Mouse (Mus musculus) neural tube, embryonic 13.5 days (tissue): ENCODE measurements around the gene Rps2. TPM values are rescaled to one million over a fixed set of nuclear protein-coding genes. Genes with fewer than 3 reads are reported as not detected.
A peak's percentile ranks its signal among the peaks of the same experiment; 100 is the strongest.

Source experiments
- ATAC-seq: fragments of 200-750 bp; cut with Nextera tagmentation; 2 replicates; pipeline ENCODE4 v1.8.0; 2017; ENCODE audit warnings: low read depth, mild to moderate bottlenecking, moderate TSS enrichment, moderate library complexity
- H3K27ac ChIP-seq: fragments of 300-500 bp; sonication (generic); replicated peaks from 2 replicates; pipeline ENCODE4 v1.5.1; 2015; ENCODE audit warnings: moderate library complexity, mild to moderate bottlenecking, inconsistent platforms
- H3K27me3 ChIP-seq: fragments of 300-500 bp; sonication (generic); 2 replicates; pipeline ENCODE4 v1.6.1; 2015; ENCODE audit warnings: mild to moderate bottlenecking, inconsistent platforms
- H3K36me3 ChIP-seq: fragments of 300-500 bp; sonication (generic); 2 replicates; pipeline ENCODE4 v1.6.1; 2015; ENCODE audit warnings: mild to moderate bottlenecking, inconsistent platforms
- H3K4me1 ChIP-seq: fragments of 300-500 bp; sonication (generic); replicated peaks from 2 replicates; pipeline ENCODE4 v1.6.1; 2015; ENCODE audit warnings: inconsistent platforms
- H3K4me2 ChIP-seq: fragments of 300-500 bp; sonication (generic); 2 replicates; pipeline ENCODE4 v1.6.1; 2015; ENCODE audit warnings: inconsistent platforms, mild to moderate bottlenecking, moderate library complexity
- H3K4me3 ChIP-seq: fragments of 300-500 bp; sonication (generic); 2 replicates; pipeline ENCODE4 v1.5.1; 2015; ENCODE audit warnings: mild to moderate bottlenecking, inconsistent platforms
- H3K9ac ChIP-seq: fragments of 300-500 bp; sonication (generic); 2 replicates; pipeline ENCODE4 v1.6.1; 2015; ENCODE audit warnings: moderate library complexity, mild to moderate bottlenecking, inconsistent platforms
- H3K9me3 ChIP-seq: fragments of 300-500 bp; sonication (generic); 2 replicates; pipeline ENCODE4 v1.6.1; 2016; ENCODE audit warnings: inconsistent platforms
- WGBS: fragments of 180-500 bp; shearing (Covaris S2); methylation state at CpG from one replicate; pipeline ENCODE4 v1.1.7; 2015; 5-methylcytosine and 5-hydroxymethylcytosine counted together
- polyA plus RNA-seq: library from polyadenylated mRNA; unstranded; fragments of >200 nt; fragmentation: Nextera tagmentation; extraction: Ambion mirVana; gene quantifications from 2 replicates; pipeline ENCODE4 v1.2.1, GENCODE M21; 2015

Rps2 gene
- polyA plus RNA-seq, 1 experiment from 2014 or later = 773 TPM

DNA sequence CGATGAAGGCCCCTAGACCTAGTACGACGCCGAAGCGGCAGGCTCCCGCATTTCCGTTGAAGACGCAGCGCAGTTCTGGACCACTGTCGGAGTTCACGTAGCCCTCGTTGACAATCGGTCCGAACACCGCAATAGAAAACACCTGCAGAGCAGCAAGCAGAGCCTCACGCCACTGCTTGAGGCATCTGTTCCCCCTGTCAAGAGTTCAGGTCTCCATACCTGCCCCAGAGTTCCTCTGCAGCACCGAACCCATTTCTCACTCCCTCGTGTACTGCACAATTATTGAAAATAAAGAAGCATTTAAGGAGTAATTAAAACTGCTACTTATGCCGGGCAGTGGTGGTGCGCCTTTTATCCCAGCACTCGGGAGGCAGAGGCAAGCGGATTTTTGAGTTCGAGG, 30.3 kb upstream of the Rps2 start:
- Histone ChIP-seq H3K4me3 (peak overlapping the region; percentile 60), H3K4me2 (peak overlapping the region; percentile 64), H3K27ac (no peak overlapping the region), H3K36me3 (peaks cover 8% of the 10 kb centered on the region), H3K9me3 (no peaks in the 10 kb centered on the region), H3K9ac (peak overlapping the region; percentile 59), H3K27me3 (peaks cover 43% of the 10 kb centered on the region), H3K4me1 (peaks cover 39% of the 10 kb centered on the region)
- 19% methylated on average over 23 of the region's 23 CpGs for WGBS
- ATAC-seq = no peak

- ATAC-seq = peak; percentile 74
- Histone ChIP-seq H3K4me3 (peak within 1 kb of the TSS; percentile 60), H3K36me3 (peaks cover 16% of the 10 kb centered on the region)
Observed at GRCm38 (mm10) chr17:24689251-24690081, 28.4 kb upstream of the Rps2 start, which contains the start of gene Syngr3. Gene Syngr3 (minus strand): TSS chr17:24689955.

DNA sequence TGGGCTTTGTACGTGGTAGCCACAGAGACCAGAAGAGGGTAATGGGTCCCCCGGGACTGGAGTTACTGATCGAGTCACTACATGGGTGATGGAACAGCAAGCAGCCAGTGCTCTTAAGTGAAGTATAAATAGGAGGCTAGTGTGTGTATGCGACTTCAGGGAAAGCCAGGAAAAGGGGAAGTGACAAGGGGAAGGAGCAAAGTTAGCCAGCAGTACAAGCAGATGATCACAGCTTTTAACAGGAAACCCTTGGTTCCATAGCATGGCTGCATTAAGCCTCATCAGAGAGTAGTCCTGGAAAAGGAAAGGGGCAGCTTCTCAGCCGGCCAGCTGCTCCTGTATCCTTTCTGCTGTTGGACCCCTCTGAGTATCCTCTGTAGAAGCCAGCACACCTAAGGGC, 25.5 kb upstream of the Rps2 start:
- peaks cover 16% of the 10 kb centered on the region for H3K36me3 ChIP-seq
- H3K9me3 ChIP-seq = no peaks in the 10 kb centered on the region
- H3K4me1 ChIP-seq = peaks cover 55% of the 10 kb centered on the region
- 74% methylated on average over 5 of the region's 5 CpGs for WGBS
- peaks cover 39% of the 10 kb centered on the region for H3K27me3 ChIP-seq
- no peak overlapping the region for H3K4me3 ChIP-seq
- no peak overlapping the region for H3K27ac ChIP-seq
- ATAC-seq = no peak
- no peak overlapping the region for H3K4me2 ChIP-seq
- no peak overlapping the region for H3K9ac ChIP-seq

More at GRCm38 (mm10) chr17:24689251-24690081, 28.4 kb upstream of the Rps2 start, which contains the start of gene Syngr3:
- no peaks in the 10 kb centered on the region for H3K9me3 ChIP-seq
- peak within 1 kb of the TSS; percentile 90 for H3K27ac ChIP-seq
- under 1% methylated on average over 51 of the region's 55 CpGs for WGBS
- peaks cover 43% of the 10 kb centered on the region for H3K27me3 ChIP-seq
- H3K4me2 ChIP-seq = peak within 1 kb of the TSS; percentile 64
- H3K4me1 ChIP-seq = peaks cover 44% of the 10 kb centered on the region
- peak within 1 kb of the TSS; percentile 88 for H3K9ac ChIP-seq

- Histone ChIP-seq H3K4me3 (peak overlapping the region; percentile 77), H3K27me3 (peaks cover 16% of the 10 kb centered on the region), H3K4me2 (peak overlapping the region; percentile 79), H3K36me3 (peaks cover 28% of the 10 kb centered on the region), H3K9me3 (no peaks in the 10 kb centered on the region), H3K4me1 (peaks cover 42% of the 10 kb centered on the region), H3K27ac (peak overlapping the region; percentile 90), H3K9ac (peak overlapping the region; percentile 86)
- ATAC-seq = peak; percentile 41
- 6% methylated on average over 45 of the region's 51 CpGs for WGBS
Observed at GRCm38 (mm10) chr17:24695326-24696010, 22.4 kb upstream of the Rps2 start.

GRCm38 (mm10) chr17:24696011-24696697, 21.8 kb upstream of the Rps2 start, which contains the start of the genes Gfer and Noxo1:
Gene Gfer (minus strand): TSS chr17:24696156.
Gene Noxo1 (plus strand): TSS chr17:24696234.
- Histone ChIP-seq H3K4me1 (peaks cover 36% of the 10 kb centered on the region), H3K27me3 (peaks cover 9% of the 10 kb centered on the region), H3K36me3 (peaks cover 35% of the 10 kb centered on the region), H3K27ac (peak within 1 kb of the TSS; percentile 90), H3K4me2 (peak within 1 kb of the TSS; percentile 79), H3K4me3 (peak within 1 kb of the TSS; percentile 77), H3K9ac (peak within 1 kb of the TSS; percentile 86), H3K9me3 (no peaks in the 10 kb centered on the region)
- ATAC-seq = peak; percentile 95
- WGBS = under 1% methylated on average over 61 of the region's 76 CpGs

- Histone ChIP-seq H3K27me3 (no peaks in the 10 kb centered on the region), H3K4me3 (no peak overlapping the region), H3K4me1 (peaks cover 36% of the 10 kb centered on the region), H3K4me2 (no peak overlapping the region), H3K36me3 (peaks cover 42% of the 10 kb centered on the region), H3K9me3 (no peaks in the 10 kb centered on the region), H3K27ac (no peak overlapping the region), H3K9ac (no peak overlapping the region)
- ATAC-seq = no peak
- 17% methylated on average over 5 of the region's 5 CpGs for WGBS
Observed at GRCm38 (mm10) chr17:24697985-24698384, 19.9 kb upstream of the Rps2 start.

DNA sequence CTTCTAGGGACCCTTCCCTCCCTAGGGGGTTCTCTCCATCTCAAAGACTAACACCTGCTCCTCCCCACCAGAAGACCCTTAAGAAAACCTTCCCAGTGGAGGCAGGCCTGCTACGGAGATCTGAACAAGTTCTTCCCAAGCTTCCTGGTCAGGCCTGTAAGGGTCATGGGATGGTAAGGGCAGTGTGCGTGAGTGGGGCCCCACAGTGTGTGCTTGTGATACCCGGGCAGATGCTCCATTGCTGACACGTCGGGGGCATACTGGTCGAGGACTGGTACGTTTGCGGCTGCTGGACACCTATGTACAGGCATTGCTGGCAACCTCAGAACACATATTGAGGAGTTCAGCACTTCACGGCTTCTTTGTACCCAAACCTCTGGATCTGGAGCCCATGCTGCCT, 19.2 kb upstream of the Rps2 start:
- no peaks in the 10 kb centered on the region for H3K9me3 ChIP-seq
- H3K27me3 ChIP-seq = no peaks in the 10 kb centered on the region
- no peak for ATAC-seq
- no peak overlapping the region for H3K27ac ChIP-seq
- H3K4me2 ChIP-seq = no peak overlapping the region
- 69% methylated on average over 9 of the region's 9 CpGs for WGBS
- no peak overlapping the region for H3K4me3 ChIP-seq
- peaks cover 41% of the 10 kb centered on the region for H3K36me3 ChIP-seq
- H3K4me1 ChIP-seq = peaks cover 36% of the 10 kb centered on the region
- H3K9ac ChIP-seq = no peak overlapping the region

GRCm38 (mm10) chr17:24699473-24699872, 18.4 kb upstream of the Rps2 start:
- Histone ChIP-seq H3K4me1 (peaks cover 32% of the 10 kb centered on the region), H3K9me3 (no peaks in the 10 kb centered on the region), H3K27me3 (no peaks in the 10 kb centered on the region), H3K27ac (no peak overlapping the region), H3K36me3 (peaks cover 48% of the 10 kb centered on the region), H3K4me2 (no peak overlapping the region), H3K4me3 (no peak overlapping the region), H3K9ac (no peak overlapping the region)
- 85% methylated on average over 2 of the region's 2 CpGs for WGBS
- ATAC-seq = no peak

- H3K4me1 ChIP-seq = peaks cover 28% of the 10 kb centered on the region
- H3K9ac ChIP-seq = no peak overlapping the region
- H3K9me3 ChIP-seq = no peaks in the 10 kb centered on the region
- no peaks in the 10 kb centered on the region for H3K27me3 ChIP-seq
- H3K4me2 ChIP-seq = no peak overlapping the region
- no peak overlapping the region for H3K4me3 ChIP-seq
- no peak for ATAC-seq
- peaks cover 60% of the 10 kb centered on the region for H3K36me3 ChIP-seq
- WGBS = 92% methylated on average over 9 of the region's 9 CpGs
- no peak overlapping the region for H3K27ac ChIP-seq
Observed at GRCm38 (mm10) chr17:24701251-24701650, 16.7 kb upstream of the Rps2 start.

GRCm38 (mm10) chr17:24705821-24706220, 12.1 kb upstream of the Rps2 start:
- Histone ChIP-seq H3K4me1 (peaks cover 20% of the 10 kb centered on the region), H3K27me3 (no peaks in the 10 kb centered on the region), H3K27ac (no peak overlapping the region), H3K36me3 (peaks cover 44% of the 10 kb centered on the region), H3K4me3 (no peak overlapping the region), H3K4me2 (peak overlapping the region; percentile 87; the same call in 1 of the 2 replicates), H3K9me3 (no peaks in the 10 kb centered on the region), H3K9ac (no peak overlapping the region)
- ATAC-seq = no peak
- 98% methylated on average over 3 of the region's 3 CpGs for WGBS

GRCm38 (mm10) chr17:24706982-24707800, 10.7 kb upstream of the Rps2 start, which contains the start of gene Tbl3:
Gene Tbl3 (minus strand): TSS chr17:24707660.
- Histone ChIP-seq H3K9ac (peak within 1 kb of the TSS; percentile 84), H3K9me3 (no peaks in the 10 kb centered on the region), H3K27ac (peak within 1 kb of the TSS; percentile 83), H3K4me3 (peak within 1 kb of the TSS; percentile 82), H3K36me3 (peaks cover 30% of the 10 kb centered on the region), H3K27me3 (no peaks in the 10 kb centered on the region), H3K4me2 (peak within 1 kb of the TSS; percentile 87), H3K4me1 (peaks cover 20% of the 10 kb centered on the region)
- ATAC-seq = peak; percentile 85
- 3% methylated on average over 32 of the region's 32 CpGs for WGBS
